Mouse (Mus musculus) midbrain, embryonic 16.5 days (tissue): ENCODE results near the gene Ift46. TPM values are rescaled to one million over a fixed set of nuclear protein-coding genes. Genes with fewer than 3 reads are reported as not detected.

Experiments used
- ATAC-seq: fragments of 200-750 bp; cut with Nextera tagmentation; 2 replicates; pipeline ENCODE4 v1.8.0; 2017; ENCODE audit warnings: moderate TSS enrichment
- H3K27ac ChIP-seq: fragments of 300-500 bp; sonication (generic); 2 replicates; pipeline ENCODE4 v1.5.1; 2014; ENCODE audit warnings: mild to moderate bottlenecking, low read length, mixed read lengths
- H3K27me3 ChIP-seq: fragments of 300-500 bp; sonication (generic); 2 replicates; pipeline ENCODE4 v1.6.1; 2014; ENCODE audit warnings: low read depth, low read length, mixed read lengths; ENCODE audit not compliant: control insufficient read depth, insufficient read depth
- H3K36me3 ChIP-seq: fragments of 300-500 bp; sonication (generic); 2 replicates; pipeline ENCODE4 v1.6.1; 2014; ENCODE audit warnings: mild to moderate bottlenecking, low read length, moderate library complexity, mixed read lengths; ENCODE audit not compliant: control insufficient read depth, insufficient read depth
- H3K4me1 ChIP-seq: fragments of 300-500 bp; sonication (generic); 2 replicates; pipeline ENCODE4 v1.6.1; 2014; ENCODE audit warnings: mild to moderate bottlenecking, low read length, mixed read lengths; ENCODE audit not compliant: control insufficient read depth, insufficient read depth
- H3K4me2 ChIP-seq: fragments of 300-500 bp; sonication (generic); 2 replicates; pipeline ENCODE4 v1.6.1; 2014; ENCODE audit warnings: mild to moderate bottlenecking, low read length, mixed read lengths
- H3K4me3 ChIP-seq: fragments of 300-500 bp; sonication (generic); 2 replicates; pipeline ENCODE4 v1.5.1; 2014; ENCODE audit warnings: low read depth, mild to moderate bottlenecking, low read length, moderate library complexity, mixed read lengths
- H3K9ac ChIP-seq: fragments of 300-500 bp; sonication (generic); 2 replicates; pipeline ENCODE4 v1.6.1; 2014; ENCODE audit warnings: low read depth, low read length, mixed read lengths
- H3K9me3 ChIP-seq: fragments of 300-500 bp; sonication (generic); replicated peaks from 2 replicates; pipeline ENCODE4 v1.6.1; 2014; ENCODE audit warnings: mild to moderate bottlenecking, low read length, mixed read lengths; ENCODE audit not compliant: control insufficient read depth, poor library complexity, severe bottlenecking
- WGBS: fragments of 180-500 bp; shearing (Covaris S2); extraction: QIAGEN DNeasy Blood & Tissue Kit; methylation state at CpG from one replicate; pipeline ENCODE4 v1.1.7; 2014; 5-methylcytosine and 5-hydroxymethylcytosine counted together
- polyA plus RNA-seq: library from polyadenylated mRNA; unstranded; fragments of >200 nt; fragmentation: Nextera tagmentation; extraction: Ambion mirVana; gene quantifications from 2 replicates; pipeline ENCODE4 v1.2.1, GENCODE M21; 2015

The Ift46 gene
- polyA plus RNA-seq, 1 experiment from 2014 or later = 193 TPM

- Histone ChIP-seq H3K4me2 (peak overlapping the region; percentile 100), H3K4me1 (peaks cover 12% of the 10 kb centered on the region), H3K36me3 (no peaks in the 10 kb centered on the region), H3K27ac (peak overlapping the region; percentile 36; the same call in 1 of the 2 replicates), H3K27me3 (peaks cover 7% of the 10 kb centered on the region), H3K9ac (peak overlapping the region; percentile 80), H3K9me3 (no peaks in the 10 kb centered on the region), H3K4me3 (peak overlapping the region; percentile 56)
- ATAC-seq = peak; percentile 44
- WGBS = under 1% methylated on average over 73 of the region's 79 CpGs
Measured at GRCm38 (mm10) chr9:44733671-44734523, 33.8 kb upstream of the Ift46 start.

- WGBS = under 1% methylated on average over 46 of the region's 47 CpGs
- peak within 1 kb of the TSS; percentile 80 for H3K9ac ChIP-seq
- H3K36me3 ChIP-seq = no peaks in the 10 kb centered on the region
- H3K9me3 ChIP-seq = no peaks in the 10 kb centered on the region
- H3K4me2 ChIP-seq = peak within 1 kb of the TSS; percentile 100
- peak within 1 kb of the TSS; percentile 36; the same call in 1 of the 2 replicates for H3K27ac ChIP-seq
- peak within 1 kb of the TSS; percentile 56 for H3K4me3 ChIP-seq
- H3K27me3 ChIP-seq = peaks cover 7% of the 10 kb centered on the region
- peaks cover 12% of the 10 kb centered on the region for H3K4me1 ChIP-seq
- ATAC-seq = peak; percentile 61
Measured at GRCm38 (mm10) chr9:44734524-44735494, 32.9 kb upstream of the Ift46 start, which contains the start of gene Phldb1. TSS of gene Phldb1 (minus strand) at chr9:44735198.

GRCm38 (mm10) chr9:44735886-44736285, 31.8 kb upstream of the Ift46 start:
- H3K4me1 ChIP-seq = peaks cover 12% of the 10 kb centered on the region
- no peak overlapping the region for H3K27ac ChIP-seq
- 82% methylated on average over 6 of the region's 6 CpGs for WGBS
- H3K9ac ChIP-seq = no peak overlapping the region
- no peak overlapping the region for H3K4me2 ChIP-seq
- H3K9me3 ChIP-seq = no peaks in the 10 kb centered on the region
- H3K4me3 ChIP-seq = no peak overlapping the region
- H3K36me3 ChIP-seq = no peaks in the 10 kb centered on the region
- peaks cover 7% of the 10 kb centered on the region for H3K27me3 ChIP-seq
- no peak for ATAC-seq

GRCm38 (mm10) chr9:44736301-44736700, 31.4 kb upstream of the Ift46 start:
- ATAC-seq = no peak
- Histone ChIP-seq H3K9ac (no peak overlapping the region), H3K36me3 (peaks cover 4% of the 10 kb centered on the region; the same call in 1 of the 2 replicates), H3K4me2 (no peak overlapping the region), H3K27ac (no peak overlapping the region), H3K9me3 (no peaks in the 10 kb centered on the region), H3K4me3 (no peak overlapping the region), H3K4me1 (peaks cover 12% of the 10 kb centered on the region), H3K27me3 (peaks cover 7% of the 10 kb centered on the region)
- 73% methylated on average over 2 of the region's 2 CpGs for WGBS

GRCm38 (mm10) chr9:44737240-44737949, 30.3 kb upstream of the Ift46 start:
- no peaks in the 10 kb centered on the region for H3K9me3 ChIP-seq
- no peak overlapping the region for H3K27ac ChIP-seq
- H3K4me3 ChIP-seq = no peak overlapping the region
- peaks cover 12% of the 10 kb centered on the region for H3K4me1 ChIP-seq
- ATAC-seq = no peak
- H3K9ac ChIP-seq = no peak overlapping the region
- H3K27me3 ChIP-seq = peaks cover 5% of the 10 kb centered on the region
- WGBS = 65% methylated on average over 8 of the region's 8 CpGs
- H3K4me2 ChIP-seq = no peak overlapping the region
- peaks cover 6% of the 10 kb centered on the region for H3K36me3 ChIP-seq

- no peak for ATAC-seq
Measured at GRCm38 (mm10) chr9:44740663-44741192, 27.0 kb upstream of the Ift46 start.

GRCm38 (mm10) chr9:44745371-44745770, 22.3 kb upstream of the Ift46 start:
- H3K4me1 ChIP-seq = no peaks in the 10 kb centered on the region
- no peak overlapping the region for H3K4me3 ChIP-seq
- no peak overlapping the region for H3K27ac ChIP-seq
- H3K9me3 ChIP-seq = no peaks in the 10 kb centered on the region
- H3K36me3 ChIP-seq = peaks cover 37% of the 10 kb centered on the region
- no peaks in the 10 kb centered on the region for H3K27me3 ChIP-seq
- H3K4me2 ChIP-seq = no peak overlapping the region
- WGBS = 89% methylated on average over 7 of the region's 7 CpGs
- no peak overlapping the region for H3K9ac ChIP-seq
- no peak for ATAC-seq

More at GRCm38 (mm10) chr9:44740663-44741192, 27.0 kb upstream of the Ift46 start:
- no peak overlapping the region for H3K4me3 ChIP-seq
- no peak overlapping the region for H3K4me2 ChIP-seq
- no peak overlapping the region for H3K9ac ChIP-seq
- no peak overlapping the region for H3K27ac ChIP-seq
- H3K9me3 ChIP-seq = no peaks in the 10 kb centered on the region
- WGBS = 78% methylated on average over 1 of the region's 1 CpGs
- H3K4me1 ChIP-seq = no peaks in the 10 kb centered on the region
- peaks cover 26% of the 10 kb centered on the region for H3K36me3 ChIP-seq
- H3K27me3 ChIP-seq = no peaks in the 10 kb centered on the region; the same call in 1 of the 2 replicates

GRCm38 (mm10) chr9:44746666-44747065, 21.0 kb upstream of the Ift46 start:
- no peaks in the 10 kb centered on the region for H3K4me1 ChIP-seq
- no peak overlapping the region for H3K27ac ChIP-seq
- WGBS = 93% methylated on average over 3 of the region's 3 CpGs
- H3K27me3 ChIP-seq = no peaks in the 10 kb centered on the region
- H3K4me3 ChIP-seq = no peak overlapping the region
- no peak overlapping the region for H3K4me2 ChIP-seq
- no peak for ATAC-seq
- H3K36me3 ChIP-seq = peaks cover 42% of the 10 kb centered on the region
- H3K9me3 ChIP-seq = no peaks in the 10 kb centered on the region
- H3K9ac ChIP-seq = no peak overlapping the region
